Mouse (Mus musculus): ENCODE measurements at regions not wholly inside any gene's neighbourhood (a gene's known extent, or its start where the extent isn't known, plus 50 kb on each side); places are given as distances from the start of the nearest gene placed in this dataset.

- Histone ChIP-seq H3K4me3 (replicated peaks) (no peak overlapping the region), H3K9me3 (replicated peaks) (peaks cover 2% of the 10 kb centered on the region; the same call in 1 of the 2 replicates), H3K4me1 (no peaks in the 10 kb centered on the region), H3K27ac (no peak overlapping the region), H3K9ac (no peak overlapping the region), H3K27me3 (no peaks in the 10 kb centered on the region), H3K36me3 (no peaks in the 10 kb centered on the region), H3K4me2 (no peak overlapping the region)
- 83% methylated on average over 2 of the region's 2 CpGs for WGBS
- no peak for ATAC-seq (replicated peaks; ENCODE audit: low FRiP score)
Observed at GRCm38 (mm10) chr16:76546632-76547031, 173.0 kb upstream of the Nrip1 start.

- no peaks in the 10 kb centered on the region for H3K27me3 ChIP-seq
- 65% methylated on average over 2 of the region's 2 CpGs for WGBS
- ATAC-seq (replicated peaks; ENCODE audit: low FRiP score), result no peak
- H3K4me3 ChIP-seq (replicated peaks), result no peak overlapping the region
- no peak overlapping the region for H3K27ac ChIP-seq
- no peaks in the 10 kb centered on the region for H3K36me3 ChIP-seq
- H3K4me1 ChIP-seq, result no peaks in the 10 kb centered on the region
- no peak overlapping the region for H3K9ac ChIP-seq
- H3K9me3 ChIP-seq (replicated peaks), result peaks cover 2% of the 10 kb centered on the region; the same call in 1 of the 2 replicates
- H3K4me2 ChIP-seq, result no peak overlapping the region
Observed at GRCm38 (mm10) chr16:76545942-76546341, 172.3 kb upstream of the Nrip1 start.

- Histone ChIP-seq H3K4me1 (peaks cover under 1% of the 10 kb centered on the region; the same call in 1 of the 2 replicates), H3K4me2 (no peak overlapping the region), H3K9me3 (replicated peaks) (peaks cover 2% of the 10 kb centered on the region; the same call in 1 of the 2 replicates), H3K4me3 (replicated peaks) (no peak overlapping the region), H3K27me3 (no peaks in the 10 kb centered on the region), H3K36me3 (no peaks in the 10 kb centered on the region), H3K9ac (no peak overlapping the region), H3K27ac (no peak overlapping the region)
- WGBS, result 87% methylated on average over 4 of the region's 4 CpGs
- ATAC-seq (replicated peaks; ENCODE audit: low FRiP score), result no peak
Observed at GRCm38 (mm10) chr16:76544972-76545371, 171.3 kb upstream of the Nrip1 start.

- Histone ChIP-seq H3K27me3 (no peaks in the 10 kb centered on the region), H3K27ac (no peak overlapping the region), H3K36me3 (no peaks in the 10 kb centered on the region), H3K4me1 (peaks cover 6% of the 10 kb centered on the region; the same call in 1 of the 2 replicates), H3K9me3 (replicated peaks) (no peaks in the 10 kb centered on the region), H3K9ac (no peak overlapping the region), H3K4me2 (no peak overlapping the region), H3K4me3 (replicated peaks) (no peak overlapping the region)
- ATAC-seq (replicated peaks; ENCODE audit: low FRiP score), result no peak
- 48% methylated on average over 5 of the region's 5 CpGs for WGBS
Observed at GRCm38 (mm10) chr16:76540964-76541363, 167.3 kb upstream of the Nrip1 start.

- no peaks in the 10 kb centered on the region for H3K27me3 ChIP-seq
- H3K9me3 ChIP-seq (replicated peaks), result no peaks in the 10 kb centered on the region
- H3K36me3 ChIP-seq, result no peaks in the 10 kb centered on the region
- no peak overlapping the region for H3K4me2 ChIP-seq
- no peak overlapping the region for H3K9ac ChIP-seq
- WGBS, result 59% methylated on average over 8 of the region's 8 CpGs
- no peak overlapping the region for H3K27ac ChIP-seq
- H3K4me3 ChIP-seq (replicated peaks), result no peak overlapping the region
- H3K4me1 ChIP-seq, result peaks cover 6% of the 10 kb centered on the region; the same call in 1 of the 2 replicates
- ATAC-seq (replicated peaks; ENCODE audit: low FRiP score), result no peak
Observed at GRCm38 (mm10) chr16:76540328-76540923, 166.8 kb upstream of the Nrip1 start.

GRCm38 (mm10) chr16:76539669-76540068 is 166.0 kb upstream of the Nrip1 start:
- Histone ChIP-seq H3K27me3 (no peaks in the 10 kb centered on the region), H3K9me3 (replicated peaks) (no peaks in the 10 kb centered on the region), H3K4me2 (no peak overlapping the region), H3K9ac (no peak overlapping the region), H3K4me3 (replicated peaks) (no peak overlapping the region), H3K27ac (no peak overlapping the region), H3K36me3 (no peaks in the 10 kb centered on the region), H3K4me1 (peaks cover 6% of the 10 kb centered on the region; the same call in 1 of the 2 replicates)
- 17% methylated on average over 6 of the region's 6 CpGs for WGBS
- peak; percentile 79 for ATAC-seq (replicated peaks; ENCODE audit: low FRiP score)

GRCm38 (mm10) chr16:76537871-76538270 is 164.2 kb upstream of the Nrip1 start:
- Histone ChIP-seq H3K36me3 (no peaks in the 10 kb centered on the region), H3K9me3 (replicated peaks) (no peaks in the 10 kb centered on the region), H3K4me1 (peaks cover 6% of the 10 kb centered on the region; the same call in 1 of the 2 replicates), H3K4me3 (replicated peaks) (no peak overlapping the region), H3K27ac (no peak overlapping the region), H3K9ac (no peak overlapping the region), H3K27me3 (no peaks in the 10 kb centered on the region), H3K4me2 (no peak overlapping the region)
- 61% methylated on average over 11 of the region's 11 CpGs for WGBS
- no peak for ATAC-seq (replicated peaks; ENCODE audit: low FRiP score)

- ATAC-seq (replicated peaks; ENCODE audit: low FRiP score), result no peak
- no peak overlapping the region for H3K4me3 ChIP-seq (replicated peaks)
- WGBS, result 82% methylated on average over 8 of the region's 8 CpGs
- peak overlapping the region; percentile 16; the same call in 1 of the 2 replicates for H3K27ac ChIP-seq
- H3K9ac ChIP-seq, result no peak overlapping the region
- no peak overlapping the region for H3K4me2 ChIP-seq
- H3K4me1 ChIP-seq, result peaks cover 3% of the 10 kb centered on the region; the same call in 1 of the 2 replicates
- no peaks in the 10 kb centered on the region for H3K27me3 ChIP-seq
- H3K9me3 ChIP-seq (replicated peaks), result no peaks in the 10 kb centered on the region
- no peaks in the 10 kb centered on the region for H3K36me3 ChIP-seq
Observed at GRCm38 (mm10) chr16:76532928-76533217, 159.2 kb upstream of the Nrip1 start.

- WGBS, result 66% methylated on average over 19 of the region's 19 CpGs
- ATAC-seq (replicated peaks; ENCODE audit: low FRiP score), result no peak
- Histone ChIP-seq H3K27me3 (no peaks in the 10 kb centered on the region), H3K9ac (no peak overlapping the region), H3K4me3 (replicated peaks) (no peak overlapping the region), H3K36me3 (no peaks in the 10 kb centered on the region), H3K9me3 (replicated peaks) (no peaks in the 10 kb centered on the region), H3K4me1 (peaks cover 3% of the 10 kb centered on the region; the same call in 1 of the 2 replicates), H3K4me2 (no peak overlapping the region), H3K27ac (peak overlapping the region; percentile 16; the same call in 1 of the 2 replicates)
Observed at GRCm38 (mm10) chr16:76532142-76532927, 158.7 kb upstream of the Nrip1 start.

- ATAC-seq (replicated peaks; ENCODE audit: low FRiP score), result no peak
- H3K9ac ChIP-seq, result no peak overlapping the region
- no peak overlapping the region for H3K4me2 ChIP-seq
- H3K4me1 ChIP-seq, result peaks cover 3% of the 10 kb centered on the region; the same call in 1 of the 2 replicates
- H3K9me3 ChIP-seq (replicated peaks), result no peaks in the 10 kb centered on the region
- no peak overlapping the region for H3K4me3 ChIP-seq (replicated peaks)
- no peaks in the 10 kb centered on the region for H3K36me3 ChIP-seq
- H3K27ac ChIP-seq, result no peak overlapping the region
- WGBS, result 88% methylated on average over 3 of the region's 3 CpGs
- no peaks in the 10 kb centered on the region for H3K27me3 ChIP-seq
Observed at GRCm38 (mm10) chr16:76530886-76531285, 157.3 kb upstream of the Nrip1 start.

- H3K36me3 ChIP-seq, result no peaks in the 10 kb centered on the region
- H3K4me2 ChIP-seq, result no peak overlapping the region
- H3K9ac ChIP-seq, result no peak overlapping the region
- H3K9me3 ChIP-seq (replicated peaks), result no peaks in the 10 kb centered on the region
- peaks cover 3% of the 10 kb centered on the region; the same call in 1 of the 2 replicates for H3K4me1 ChIP-seq
- no peak for ATAC-seq (replicated peaks; ENCODE audit: low FRiP score)
- WGBS, result 91% methylated on average over 4 of the region's 4 CpGs
- no peaks in the 10 kb centered on the region for H3K27me3 ChIP-seq
- H3K27ac ChIP-seq, result no peak overlapping the region
- H3K4me3 ChIP-seq (replicated peaks), result no peak overlapping the region
Observed at GRCm38 (mm10) chr16:76529613-76530012, 156.0 kb upstream of the Nrip1 start.

GRCm38 (mm10) chr16:76527106-76527949 is 153.7 kb upstream of the Nrip1 start:
- no peak overlapping the region for H3K4me2 ChIP-seq
- WGBS, result 77% methylated on average over 6 of the region's 6 CpGs
- no peak overlapping the region for H3K4me3 ChIP-seq (replicated peaks)

More at GRCm38 (mm10) chr16:76527106-76527949, 153.7 kb upstream of the Nrip1 start:
- H3K36me3 ChIP-seq, result no peaks in the 10 kb centered on the region
- no peaks in the 10 kb centered on the region for H3K9me3 ChIP-seq (replicated peaks)
- ATAC-seq (replicated peaks; ENCODE audit: low FRiP score), result no peak
- H3K27me3 ChIP-seq, result no peaks in the 10 kb centered on the region
- no peak overlapping the region for H3K27ac ChIP-seq
- peaks cover 3% of the 10 kb centered on the region; the same call in 1 of the 2 replicates for H3K4me1 ChIP-seq
- H3K9ac ChIP-seq, result no peak overlapping the region

Data from kidney, embryonic 15.5 days (tissue).